Mouse (Mus musculus): ENCODE data around the gene Vmn2r19.

DNA sequence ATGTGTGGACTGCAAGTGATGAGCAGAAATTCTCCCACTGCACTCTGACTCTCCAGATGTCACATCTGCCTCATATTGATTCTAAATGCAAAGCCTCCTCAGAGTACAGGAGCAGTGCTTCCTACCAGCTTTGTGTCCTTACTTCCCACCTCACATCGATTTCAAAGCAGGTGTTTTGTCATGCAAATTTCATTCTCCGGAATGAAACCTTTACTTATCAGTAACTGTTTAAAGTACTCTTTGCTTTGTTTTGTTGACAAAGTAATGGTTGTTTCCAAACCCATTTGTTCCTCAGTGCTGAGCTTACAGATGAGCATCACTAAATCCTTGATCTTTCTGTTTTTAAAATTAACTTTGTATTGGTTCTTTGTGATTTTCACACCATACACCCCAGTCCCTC, 24.4 kb downstream of the Vmn2r19 start:
- TF ChIP-seq KAT2A (conservative IDR thresholded peaks at IDR 0.05; ENCODE audit: low read depth, low read length), result no peak
- TF ChIP-seq SIN3A (IDR thresholded peaks at IDR 0.05; ENCODE audit: low read length), result no peak
- no peak for TF ChIP-seq CTCF (IDR thresholded peaks at IDR 0.05 in 2 of 3, conservative IDR thresholded peaks at IDR 0.05 in 1 of 3; ENCODE audit: control insufficient read depth in 1 of 3, insufficient read depth in 1 of 3, low read depth in 2 of 3, low read length in 3 of 3, poor library complexity in 1 of 3, severe bottlenecking in 1 of 3)
